Mouse (Mus musculus): ENCODE data around the gene Cyba.

Cyba gene

DNA sequence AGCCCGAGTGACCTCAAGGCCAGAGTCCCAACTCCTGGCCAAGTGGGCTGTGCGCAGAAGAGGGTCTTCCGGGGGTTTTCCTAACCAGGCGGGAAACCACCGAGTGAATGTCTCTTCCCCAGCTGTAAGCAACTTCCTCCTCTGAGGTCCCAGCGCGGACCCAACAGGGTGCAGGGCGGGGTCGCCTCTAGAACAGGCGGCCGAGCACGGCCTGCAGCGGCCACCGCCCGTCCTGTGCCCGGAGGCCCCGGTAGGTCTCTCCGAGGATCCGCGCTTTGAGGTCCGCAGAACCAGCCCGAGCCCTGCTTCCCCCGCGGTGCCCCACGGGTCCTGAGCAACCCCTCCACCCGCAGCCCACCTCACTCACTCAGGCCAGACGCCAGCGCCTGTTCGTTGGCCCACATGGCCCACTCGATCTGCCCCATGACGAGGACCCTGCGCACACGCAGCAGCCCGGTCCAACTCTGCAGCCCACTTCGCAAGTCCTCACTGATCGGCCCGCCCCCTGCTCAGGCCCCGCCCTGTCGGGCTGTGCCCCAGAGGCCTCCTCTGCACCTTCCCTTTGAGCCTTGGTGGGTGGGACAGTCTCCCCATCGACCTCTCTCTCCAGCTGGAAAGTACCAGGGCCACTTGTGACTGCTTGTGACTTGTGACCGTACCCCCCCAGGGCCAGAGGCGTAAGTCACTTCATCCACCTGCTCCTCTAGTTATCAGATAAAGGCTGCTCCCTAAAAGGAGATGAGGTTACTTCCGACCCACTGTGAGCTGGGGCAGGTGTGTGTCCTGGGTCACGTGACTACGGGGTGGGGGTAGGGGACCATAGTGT lies at the start of gene Cyba:
TSS of gene Cyba (minus strand) at position 488 of the 826 bp plus-strand sequence.
- DNase-seq (ENCODE audit: low spot score in 2 of 2) = peak; percentile 80 to 84

DNA sequence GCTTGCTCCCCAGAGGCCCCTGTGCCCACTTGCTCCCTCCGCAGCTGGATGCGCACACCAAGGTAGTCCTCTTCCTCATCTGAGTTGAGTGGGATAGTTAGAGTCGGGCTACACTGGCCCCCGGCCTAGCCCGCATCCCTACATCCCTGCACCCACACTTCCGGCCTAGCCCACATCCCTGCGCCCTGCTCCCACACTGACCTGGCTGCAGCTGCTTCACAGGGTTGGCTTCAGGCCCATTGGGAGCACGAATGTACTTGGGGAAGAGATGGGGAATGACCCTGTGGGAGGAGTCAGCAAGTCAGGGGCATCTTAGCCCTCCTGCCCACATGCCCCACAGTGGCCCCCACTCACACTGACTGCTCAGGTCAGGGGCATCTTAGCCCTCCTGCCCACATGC lies 49.7 kb upstream of the Cyba start:
- no peak for DNase-seq (ENCODE audit: low spot score in 2 of 2)

DNA sequence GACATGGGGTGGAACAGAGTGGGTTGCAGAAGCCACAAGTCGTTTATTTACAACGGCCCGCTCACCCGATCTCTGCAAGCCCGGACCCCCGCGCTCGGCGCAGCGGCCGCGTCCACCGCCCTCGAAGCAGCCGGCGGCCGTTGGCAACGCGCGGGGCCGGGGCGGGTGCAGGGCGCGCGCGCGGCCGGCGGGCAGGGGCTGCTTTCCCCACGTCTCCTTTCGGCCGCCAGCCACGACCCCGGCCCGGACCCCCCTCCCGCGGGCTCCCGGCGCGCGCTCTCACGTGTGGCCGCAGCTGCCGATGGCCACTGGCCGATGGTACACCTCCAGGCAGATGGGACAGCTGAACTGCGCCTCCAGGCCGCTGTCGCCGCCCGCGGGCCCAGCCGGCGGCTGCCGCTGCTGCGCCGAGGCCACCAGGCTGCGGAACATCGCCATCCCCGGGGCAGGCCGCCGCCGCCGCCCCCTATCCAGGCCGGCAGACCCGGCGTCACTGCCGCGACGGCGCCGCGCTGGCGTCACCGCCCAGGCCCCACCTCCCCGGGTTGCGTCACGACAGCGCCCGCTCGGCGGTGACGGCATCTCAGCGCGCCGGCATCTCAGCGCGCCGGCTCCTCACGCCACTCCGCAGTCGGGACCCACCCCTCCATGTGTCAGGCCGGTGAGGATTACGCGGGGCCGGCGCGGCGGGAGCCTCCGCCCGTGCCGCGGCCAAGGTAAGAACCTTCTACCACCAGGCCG lies 43.0 kb upstream of the Cyba start, which contains the start of the genes Rnf166 and Ctu2:
TSS of gene Rnf166 (minus strand) at position 485 of the 741 bp plus-strand sequence.
TSS of gene Ctu2 (plus strand) at position 564 of the 741 bp plus-strand sequence.
- DNase-seq (ENCODE audit: low spot score in 2 of 2) = peak; percentile 89 to 96

DNA sequence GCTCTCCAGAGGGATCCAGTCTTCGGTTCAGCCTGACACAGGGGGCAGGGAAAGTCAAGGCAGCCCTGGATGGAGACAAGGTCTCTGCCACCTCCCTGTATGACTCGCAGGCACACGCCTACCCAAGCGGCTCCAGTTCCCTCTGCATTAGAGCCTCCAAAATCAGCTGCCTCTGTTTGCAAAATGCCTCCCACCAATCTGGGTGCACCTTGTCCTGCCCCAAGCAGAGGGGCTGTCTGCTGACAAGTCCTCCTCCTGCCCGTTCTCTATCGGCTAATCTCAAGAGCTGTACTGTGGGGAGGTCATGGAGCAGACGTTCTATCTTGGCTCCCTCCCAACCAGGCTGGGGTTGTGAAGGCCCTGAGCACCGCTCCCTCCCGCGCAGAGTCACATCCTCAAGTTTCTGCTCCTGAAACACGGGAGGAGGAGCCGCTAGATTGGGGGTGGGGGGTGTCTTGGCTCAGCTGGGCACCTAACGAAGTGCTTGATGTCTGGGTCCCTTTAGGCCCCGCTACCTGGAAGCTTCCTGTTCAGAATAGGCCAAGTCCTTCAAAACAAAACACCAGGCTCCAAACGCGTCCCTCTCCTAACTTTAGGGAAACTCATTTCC lies 42.3 kb upstream of the Cyba start:
- DNase-seq (ENCODE audit: low spot score in 2 of 2) = peak; percentile 51 to 52

DNA sequence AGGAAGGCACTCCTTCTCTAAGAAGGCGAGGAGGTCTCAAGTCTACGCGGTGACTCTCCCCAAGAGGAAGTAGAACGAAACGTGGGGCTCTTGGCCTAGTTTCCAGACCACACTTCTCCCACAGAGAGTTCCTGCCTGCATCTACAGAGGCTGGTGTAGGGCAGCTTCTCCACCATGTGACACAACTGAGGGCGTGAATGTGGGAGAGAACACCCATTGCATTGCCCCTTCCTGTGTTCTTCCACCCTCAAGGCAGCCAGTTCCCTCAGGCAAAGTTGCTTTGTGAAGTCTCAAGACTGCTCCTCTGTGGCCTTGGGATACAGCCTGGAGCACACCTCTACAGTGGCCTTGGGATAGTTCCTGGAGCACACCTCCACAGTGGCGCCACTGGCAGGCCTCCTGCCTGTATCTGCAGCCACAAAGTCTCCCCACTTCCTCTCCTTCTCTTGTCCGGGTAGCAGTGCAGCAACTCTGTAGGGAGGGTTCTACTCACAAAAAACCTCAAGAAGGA lies 41.2 kb upstream of the Cyba start:
- peak; percentile 76 to 84 for DNase-seq (ENCODE audit: low spot score in 2 of 2)

DNA sequence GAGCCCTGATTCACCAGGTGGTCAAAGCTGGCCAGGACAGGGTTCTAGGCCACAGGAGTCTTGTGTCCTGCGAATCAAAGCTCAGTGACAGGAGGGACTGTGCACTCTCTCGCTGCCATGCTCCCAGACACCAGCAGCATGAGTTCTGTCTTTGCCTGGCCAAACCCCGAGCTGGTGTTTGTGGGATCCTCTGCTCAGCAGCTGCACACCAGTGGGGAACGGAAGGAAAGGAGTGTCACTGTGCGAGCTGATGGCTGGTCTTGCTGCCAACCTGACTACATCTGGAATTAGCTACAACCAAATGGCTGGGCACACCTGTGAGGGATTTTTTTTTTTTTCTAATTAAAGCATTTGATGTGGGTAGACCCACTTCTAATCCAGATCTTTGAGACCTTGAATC lies 38.0 kb upstream of the Cyba start:
- DNase-seq (ENCODE audit: low spot score in 2 of 2) = peak; percentile 68 to 69

DNA sequence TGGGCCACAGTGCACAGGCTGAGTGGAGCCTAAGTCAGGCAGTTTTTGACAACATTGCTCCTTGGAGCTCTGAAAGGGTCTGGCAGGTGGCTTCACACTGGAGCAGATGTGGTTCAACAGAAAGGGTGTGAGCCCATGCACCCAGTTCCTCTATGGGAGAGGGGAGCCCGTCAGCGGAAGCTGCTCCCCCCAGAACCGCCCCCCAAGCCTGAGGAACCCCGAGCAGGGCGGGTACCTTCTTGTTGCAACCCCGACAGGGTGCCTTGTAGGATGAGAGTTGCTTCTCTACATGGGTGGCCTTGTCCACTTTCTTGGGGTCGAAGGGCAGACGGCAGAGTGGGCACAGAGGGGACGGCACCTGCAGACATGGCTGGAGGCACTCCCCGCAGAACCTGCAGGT lies 37.2 kb upstream of the Cyba start:
- DNase-seq (ENCODE audit: low spot score in 2 of 2) = peak; percentile 89 to 93

DNA sequence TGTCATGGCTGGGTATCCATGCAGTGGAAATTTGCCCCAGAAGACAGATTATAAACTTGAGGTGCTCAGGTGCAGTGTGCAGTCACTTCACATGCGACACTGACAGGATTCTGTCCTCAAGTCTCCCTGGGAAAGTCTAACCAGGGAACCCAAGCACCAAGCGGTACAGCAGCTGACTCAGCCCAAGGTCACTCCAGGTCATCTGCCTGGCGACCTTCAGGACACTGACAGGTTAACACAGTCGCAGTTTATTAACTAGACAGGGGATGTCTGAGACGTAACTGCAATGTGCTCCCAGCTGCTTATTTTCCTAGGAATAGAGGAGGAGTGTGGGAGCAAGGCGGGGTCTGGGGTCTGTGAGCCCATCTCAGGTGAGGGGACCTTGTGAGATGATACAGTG lies 36.7 kb upstream of the Cyba start:
- no peak for DNase-seq (ENCODE audit: low spot score in 2 of 2)

DNA sequence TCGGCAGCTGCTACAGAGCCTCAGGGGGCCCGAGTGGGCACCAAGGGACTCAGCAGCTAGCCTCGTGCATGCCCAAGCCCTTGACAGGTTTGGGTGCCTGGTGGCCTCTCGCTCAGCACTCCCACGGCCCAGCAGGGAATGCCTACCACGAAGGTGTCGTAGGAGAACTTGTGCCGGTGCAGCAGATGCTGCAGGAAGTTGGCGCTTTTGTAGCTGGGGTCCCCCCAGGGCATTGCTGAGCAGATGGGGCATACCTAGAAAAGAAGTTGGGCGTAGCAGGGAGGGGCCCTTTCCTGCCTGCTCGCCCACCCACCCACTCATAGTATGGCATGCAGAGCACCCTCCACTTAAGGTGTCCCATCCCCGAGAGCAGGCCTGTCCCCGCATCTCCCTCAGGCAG lies 35.1 kb upstream of the Cyba start:
- peak; percentile 70 to 72 for DNase-seq (ENCODE audit: low spot score in 2 of 2)

DNA sequence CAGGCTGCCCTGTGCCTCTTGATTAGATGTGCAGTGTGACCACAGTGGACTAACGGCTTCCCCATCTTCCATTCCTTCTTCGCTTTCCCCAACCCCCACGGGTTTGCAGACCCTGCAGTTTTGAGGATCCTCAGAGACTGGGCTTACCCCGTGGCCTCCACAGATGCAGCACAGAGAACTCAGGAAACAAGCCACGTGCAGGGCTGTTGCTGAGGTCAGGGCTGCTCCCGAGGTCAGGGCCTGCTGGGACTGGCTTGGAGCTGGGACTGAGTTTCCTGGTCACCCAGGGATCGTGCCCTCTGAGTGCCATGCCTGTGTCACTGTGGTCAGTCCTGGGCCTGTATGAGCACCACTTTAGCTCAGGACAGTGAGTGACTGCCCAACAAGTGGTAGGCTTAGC lies 32.3 kb upstream of the Cyba start:
- DNase-seq (ENCODE audit: low spot score in 2 of 2) = peak in 1 of 2 experiments; percentile 18

DNA sequence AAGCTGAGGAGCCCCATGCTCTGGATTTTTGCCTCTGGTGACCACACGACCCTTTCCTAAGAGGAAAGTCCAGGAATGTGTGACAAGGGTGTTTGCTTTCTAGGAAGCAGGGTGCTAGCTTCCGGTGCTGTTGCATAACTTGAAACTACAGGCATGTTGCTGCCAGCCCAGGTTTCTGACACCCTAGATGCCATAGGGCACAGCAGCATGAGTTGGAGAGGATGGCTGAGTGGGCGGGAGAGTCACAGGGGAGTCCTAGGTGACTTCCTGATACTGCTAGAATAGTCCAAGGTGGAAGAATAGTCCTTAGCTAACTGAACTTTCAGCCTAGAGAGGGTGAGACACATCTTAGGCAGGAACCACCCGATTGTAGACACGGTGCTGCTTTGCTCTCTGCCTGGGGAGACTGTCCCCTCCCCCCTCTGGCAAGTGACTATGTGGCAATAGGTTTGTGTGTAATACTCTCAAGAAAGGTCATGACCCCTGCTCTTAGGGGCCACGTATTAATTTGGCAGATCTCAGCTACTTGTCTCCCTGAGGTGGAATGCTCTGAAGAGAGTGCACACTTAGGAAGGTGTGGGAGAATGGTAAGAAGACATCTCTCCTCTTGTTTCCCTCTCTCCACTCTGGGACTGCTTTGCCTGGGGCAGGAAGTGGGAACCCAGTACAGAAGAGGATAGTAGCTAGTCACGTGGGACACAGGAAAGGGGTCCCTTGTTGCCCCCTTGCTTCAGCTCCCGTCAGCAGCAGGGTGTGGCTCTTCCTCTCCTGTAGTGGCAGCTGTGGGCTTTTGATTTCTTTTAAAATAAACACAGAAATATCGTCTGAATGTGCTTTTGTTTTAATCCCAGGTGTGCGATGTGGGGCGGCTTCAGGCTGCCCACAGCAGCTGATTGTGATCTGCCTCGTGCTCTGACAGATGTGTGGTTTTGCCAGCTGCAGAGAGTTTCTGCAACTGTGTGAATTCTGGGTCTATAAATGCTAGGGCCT lies 31.2 kb upstream of the Cyba start:
- DNase-seq (ENCODE audit: low spot score in 2 of 2) = peak; percentile 68 to 73

DNA sequence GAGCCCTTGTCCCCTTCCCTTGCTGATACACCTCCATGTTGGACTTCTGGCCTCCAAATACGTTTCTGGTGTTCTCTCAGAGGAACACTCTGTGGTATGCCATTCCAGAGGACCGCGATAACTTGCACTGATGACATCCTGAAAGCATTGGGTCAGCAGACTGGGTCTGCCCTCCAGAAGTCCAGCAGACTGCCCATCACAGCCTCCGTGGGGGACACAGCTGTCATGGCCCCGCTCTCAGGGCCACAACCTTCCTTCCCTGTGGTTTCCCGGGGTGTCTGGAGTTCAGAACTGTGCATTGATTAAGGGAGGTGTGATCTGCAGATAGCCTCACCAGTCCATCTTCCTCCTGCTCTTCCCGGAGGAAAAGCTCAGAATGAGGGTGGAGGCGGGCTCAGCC lies 29.8 kb upstream of the Cyba start:
- DNase-seq (ENCODE audit: low spot score in 2 of 2) = no peak

DNA sequence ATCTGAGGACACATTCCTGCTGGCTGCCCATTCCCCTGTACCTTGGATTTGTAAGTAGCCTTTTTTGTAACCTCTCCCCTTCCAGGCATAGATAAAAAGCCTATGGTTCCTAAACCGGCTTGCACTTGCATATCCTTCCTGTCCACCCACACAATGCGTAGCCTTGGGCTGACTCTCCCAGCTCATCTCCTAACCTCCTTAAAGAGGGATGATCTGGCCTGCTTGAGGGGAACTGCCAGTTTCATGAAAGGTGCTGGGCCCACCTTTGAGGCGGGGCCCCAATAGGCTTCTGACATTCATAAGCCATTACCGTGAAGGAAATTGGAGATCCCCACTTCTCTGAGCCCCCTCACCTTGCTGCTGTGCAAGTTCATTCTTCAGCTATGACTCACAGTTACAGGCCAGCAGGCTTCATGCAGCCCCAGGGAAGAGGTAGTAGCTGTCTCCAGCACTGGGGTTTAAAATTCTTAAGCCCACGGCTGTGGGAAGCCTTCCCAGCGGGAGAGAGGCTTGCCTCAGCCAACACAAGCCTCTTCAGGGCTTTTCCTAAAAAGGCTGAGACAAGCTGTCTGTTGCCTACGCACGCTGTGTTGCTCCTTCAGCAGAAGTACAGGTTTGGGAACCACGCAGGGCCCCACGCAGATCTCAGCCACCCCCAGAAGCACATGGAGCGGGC lies 28.9 kb upstream of the Cyba start:
- no peak for DNase-seq (ENCODE audit: low spot score in 2 of 2)

DNA sequence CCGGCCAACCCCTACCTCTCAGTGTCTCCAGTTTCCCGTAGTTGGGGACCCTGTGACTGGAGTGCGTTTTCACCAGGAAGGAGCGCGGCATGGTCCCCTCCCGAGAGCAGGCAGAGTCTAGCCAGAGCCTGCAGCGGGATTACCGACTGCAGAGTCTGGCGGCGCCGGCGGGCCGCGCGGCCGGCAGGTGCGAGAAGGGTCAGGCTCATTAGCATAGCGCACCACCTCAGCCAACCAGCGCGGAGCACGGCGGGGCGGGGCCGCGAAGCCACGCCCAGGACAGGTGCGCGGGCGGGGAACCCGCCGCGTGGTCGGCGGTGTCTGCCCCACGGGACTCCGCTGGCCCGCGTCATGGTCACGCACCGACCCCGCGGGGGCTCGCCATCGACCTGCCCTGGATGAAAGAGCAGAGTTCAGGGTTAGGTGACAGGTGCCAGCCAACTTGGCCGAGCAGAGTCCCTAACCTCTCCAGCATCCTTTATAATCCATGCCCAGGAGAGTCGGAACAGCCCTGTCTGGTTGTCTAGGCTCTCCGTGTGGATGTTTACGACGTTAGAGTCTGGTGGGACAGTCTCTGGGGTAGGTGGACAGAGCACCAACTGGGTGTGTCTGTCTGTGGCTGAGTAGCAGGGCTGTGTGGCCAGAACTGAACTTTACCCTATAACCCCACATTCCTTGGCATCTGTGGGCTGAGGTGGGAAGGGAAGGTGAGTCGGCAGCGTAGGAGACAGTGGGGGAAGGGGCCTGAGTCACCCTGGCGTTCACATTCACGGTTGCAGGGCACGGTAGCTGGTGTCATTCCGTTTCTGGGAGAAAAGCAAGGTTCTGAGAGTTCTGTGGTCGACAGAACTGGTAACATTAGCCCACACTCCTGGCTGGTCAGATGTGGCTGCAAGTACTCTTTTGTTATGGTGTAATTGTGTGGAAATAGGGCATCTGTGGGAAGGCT lies 28.1 kb upstream of the Cyba start, which contains the start of gene Snai3:
TSS of gene Snai3 (minus strand) at position 210 of the 949 bp plus-strand sequence.
- DNase-seq (ENCODE audit: low spot score in 2 of 2) = peak; percentile 73

DNA sequence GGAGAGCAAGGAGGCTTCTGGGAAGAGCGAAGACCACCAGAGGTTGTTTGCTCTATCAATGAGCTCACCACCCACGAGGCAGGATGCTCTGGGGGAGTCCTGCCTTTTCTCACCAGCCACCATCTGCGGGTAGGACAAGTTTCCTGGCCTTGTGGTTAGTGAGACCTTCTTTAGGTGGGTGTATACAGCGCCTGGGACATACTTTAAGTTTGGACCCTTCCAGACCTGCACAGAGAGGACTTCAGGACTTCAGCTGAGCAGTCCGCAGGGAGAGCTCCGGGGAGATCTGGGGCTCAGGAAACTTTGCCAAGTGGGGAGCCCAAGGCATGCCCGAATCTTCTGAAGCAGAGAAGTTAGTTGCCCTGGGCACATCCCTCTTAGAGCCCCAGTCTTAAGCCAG lies 27.3 kb upstream of the Cyba start:
- DNase-seq (ENCODE audit: low spot score in 2 of 2) = no peak

DNA sequence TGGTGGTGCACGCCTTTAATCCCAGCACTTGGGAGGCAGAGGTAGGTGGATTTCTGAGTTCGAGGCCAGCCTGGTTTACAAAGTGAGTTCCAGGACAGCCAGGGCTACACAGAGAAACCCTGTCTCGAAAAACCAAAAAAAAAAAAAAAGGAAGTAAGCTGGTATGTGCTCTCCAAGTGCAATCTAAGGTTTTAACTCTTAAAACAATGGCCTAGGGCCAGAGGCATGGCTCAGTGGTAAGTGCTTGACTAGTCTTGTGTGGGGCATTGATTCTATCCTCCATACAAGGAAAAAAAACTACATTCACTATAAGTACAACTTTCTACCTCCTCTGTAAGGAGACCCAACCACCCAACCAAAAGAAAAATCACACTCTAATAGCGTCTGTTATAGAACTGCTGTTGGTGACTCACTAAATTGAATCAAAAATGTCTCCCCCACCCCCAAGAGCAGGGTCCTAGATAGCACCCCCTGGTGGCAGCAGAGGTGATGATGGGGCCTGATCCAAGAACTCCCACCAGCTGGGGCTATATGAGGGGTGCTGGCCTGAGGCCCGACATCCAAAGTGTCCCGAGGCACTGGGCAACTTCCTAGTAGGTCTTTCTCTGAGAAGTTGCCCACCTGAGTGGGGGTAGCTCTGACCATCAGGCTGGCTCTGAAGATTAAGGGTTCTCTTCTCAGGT lies 26.6 kb upstream of the Cyba start:
- peak; percentile 69 to 88 for DNase-seq (ENCODE audit: low spot score in 2 of 2)

DNA sequence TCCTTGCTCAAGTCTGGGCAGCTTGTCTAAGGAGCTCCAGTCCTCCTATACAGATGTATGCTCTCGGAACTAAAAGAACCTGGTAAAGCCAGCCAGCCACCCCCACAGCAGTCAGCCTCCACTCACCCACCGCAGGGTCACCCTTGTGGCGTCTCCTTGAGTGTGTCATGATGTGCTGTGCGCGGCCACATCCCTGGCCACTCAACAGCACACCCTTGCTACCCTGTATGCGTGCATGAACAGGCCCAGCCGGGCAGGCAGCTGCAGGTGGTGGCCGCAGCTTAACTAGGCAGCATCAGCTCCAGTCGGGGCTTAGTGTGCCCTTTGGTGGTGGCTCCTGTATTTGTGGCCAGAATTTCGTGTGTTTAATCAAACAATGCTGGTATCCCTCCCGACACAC lies 24.4 kb upstream of the Cyba start:
- no peak for DNase-seq (ENCODE audit: low spot score in 2 of 2)

DNA sequence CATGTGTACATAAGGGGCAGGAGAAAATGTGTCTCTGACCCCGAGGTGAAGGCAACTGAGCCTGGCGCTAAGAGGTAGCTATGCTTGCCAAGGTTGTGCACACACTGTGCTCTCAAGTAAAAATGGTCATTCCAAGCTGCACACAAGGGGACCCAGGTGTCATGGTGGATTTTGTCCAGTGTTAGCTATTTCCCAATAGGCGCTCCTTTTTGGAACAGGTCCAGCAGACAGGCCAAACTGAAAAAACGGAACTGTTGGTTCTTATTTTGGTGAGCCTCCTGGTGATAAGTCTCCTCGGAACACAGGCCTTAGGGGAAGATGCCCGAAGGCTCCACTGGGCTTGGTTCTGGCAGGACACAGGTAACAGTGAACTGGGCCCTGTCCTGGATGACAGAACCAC lies 21.7 kb upstream of the Cyba start:
- no peak for DNase-seq (ENCODE audit: low spot score in 2 of 2)

DNA sequence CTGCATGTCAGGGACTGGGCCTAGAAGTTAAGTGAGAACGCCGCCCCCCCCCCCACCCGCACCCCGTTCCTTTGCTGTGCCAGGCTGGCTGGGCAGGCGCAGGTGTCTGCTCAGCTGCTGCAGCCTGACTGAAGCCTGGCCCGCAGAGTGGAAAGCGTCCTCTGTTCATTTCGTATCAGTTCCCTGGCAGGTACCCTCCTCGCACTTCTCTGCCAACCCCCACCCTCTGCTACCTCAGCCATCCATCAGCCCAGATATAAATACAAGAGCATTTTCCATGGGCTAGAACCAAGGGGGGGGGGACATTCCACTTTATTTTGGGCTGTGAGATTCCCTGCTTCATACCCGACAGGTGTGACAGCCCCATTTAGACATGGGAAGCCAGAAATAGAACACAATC lies 19.4 kb upstream of the Cyba start:
- no peak for DNase-seq (ENCODE audit: low spot score in 2 of 2)
